Mouse (Mus musculus) left cerebral cortex, postnatal 10 days (tissue): ENCODE measurements around the gene Umad1. TPM values are rescaled to one million over a fixed set of nuclear protein-coding genes. Genes with fewer than 3 reads are reported as not detected.
"Not testable (repeated sequence)": the region's sequence is repeated elsewhere in the genome, so short reads cannot be mapped to it uniquely, and the experiment has no call there.

Experiments
- DNase-seq, 2 experiments: peaks; one replicate each; pipeline ENCODE4 v3.0.0; 2021 to 2022; ENCODE audit warnings: low spot score in 2 of 2, mixed read lengths in 1 of 2; ENCODE audit errors: extremely low spot score in 1 of 2
- intact Hi-C: fragments of 180-260 bp; cut with DNase I; formaldehyde crosslinking; loops from one replicate; pipeline ENCODE4 v1.15.1; 2025
- total RNA-seq, 2 experiments: library from RNA; stranded (reverse); gene quantifications; 2 replicates each; pipeline ENCODE4 v1.2.3; 2021

Umad1 gene
- total RNA-seq, 2 experiments from 2014 or later: 30.3 to 35.7 TPM

- intact Hi-C loops: no loop called here
- no peak for DNase-seq
These were observed 40.2 kb downstream of the Umad1 start for GRCm38 (mm10) chr6:8299066-8299863.

- no peak for DNase-seq
- intact Hi-C loops: no loop called here
These were observed 49.0 kb downstream of the Umad1 start for GRCm38 (mm10) chr6:8307878-8308775.

- intact Hi-C loops: no loop called here
- DNase-seq: no peak
These were observed 53.5 kb downstream of the Umad1 start for GRCm38 (mm10) chr6:8312554-8312953.

GRCm38 (mm10) chr6:8316201-8316600, 57.1 kb downstream of the Umad1 start:
- intact Hi-C loops: no loop called here
- DNase-seq: no peak

GRCm38 (mm10) chr6:8319591-8319990, 60.5 kb downstream of the Umad1 start:
- intact Hi-C loops: no loop called here
- DNase-seq: no peak

GRCm38 (mm10) chr6:8331496-8331895, 72.4 kb downstream of the Umad1 start:
- DNase-seq, intact Hi-C loops: not testable (repeated sequence)

- no peak for DNase-seq
- intact Hi-C loops: no loop called here
These were observed 74.3 kb downstream of the Umad1 start for GRCm38 (mm10) chr6:8333380-8333779.

GRCm38 (mm10) chr6:8336487-8337390, 77.7 kb downstream of the Umad1 start:
- intact Hi-C loops: no loop called here
- no peak for DNase-seq

GRCm38 (mm10) chr6:8339453-8339852, 80.4 kb downstream of the Umad1 start:
- no peak for DNase-seq
- intact Hi-C loops: no loop called here

- intact Hi-C loops: no loop called here
- DNase-seq: no peak
These were observed 84.2 kb downstream of the Umad1 start for GRCm38 (mm10) chr6:8343271-8343670.

GRCm38 (mm10) chr6:8345219-8345856, 86.2 kb downstream of the Umad1 start:
- intact Hi-C loops: no loop called here

GRCm38 (mm10) chr6:8347154-8347553, 88.1 kb downstream of the Umad1 start:
- intact Hi-C loops: no loop called here
- no peak for DNase-seq

More at GRCm38 (mm10) chr6:8345219-8345856, 86.2 kb downstream of the Umad1 start:
- peak in 1 of 2 experiments; percentile 73 for DNase-seq

- DNase-seq: no peak
- intact Hi-C loops: no loop called here
These were observed 89.3 kb downstream of the Umad1 start for GRCm38 (mm10) chr6:8348344-8348743.

GRCm38 (mm10) chr6:8349060-8349670, 90.1 kb downstream of the Umad1 start:
- no peak for DNase-seq
- intact Hi-C loops: no loop called here

- no peak for DNase-seq
- intact Hi-C loops: no loop called here
These were observed 92.4 kb downstream of the Umad1 start for GRCm38 (mm10) chr6:8351507-8351906.

- intact Hi-C loops: no loop called here
These were observed 93.6 kb downstream of the Umad1 start for GRCm38 (mm10) chr6:8352533-8353168.

GRCm38 (mm10) chr6:8353461-8353860, 94.4 kb downstream of the Umad1 start:
- no peak for DNase-seq
- intact Hi-C loops: no loop called here

More at GRCm38 (mm10) chr6:8352533-8353168, 93.6 kb downstream of the Umad1 start:
- DNase-seq: no peak
